Mouse (Mus musculus) lung, adult 2 months (tissue): Measurements from ENCODE around the gene Gm27179. TPM values are rescaled to one million over a fixed set of nuclear protein-coding genes. Genes with fewer than 3 reads are reported as not detected.
"Not testable (repeated sequence)": the region's sequence is repeated elsewhere in the genome, so short reads cannot be mapped to it uniquely, and the experiment has no call there.

Source experiments
- DNase-seq: peaks from one replicate; pipeline ENCODE4 v3.0.0; 2022
- H3K4me1 ChIP-seq: fragments of 200-500 bp; 2 replicates; pipeline ENCODE4 v1.6.1; 2011; ENCODE audit warnings: low read length; ENCODE audit not compliant: control insufficient read depth, insufficient read depth
- H3K4me3 ChIP-seq: fragments of 200-500 bp; replicated peaks from 2 replicates; pipeline ENCODE3; 2011; ENCODE audit warnings: low read depth, mild to moderate bottlenecking, control low read depth, low read length; ENCODE audit errors: extremely low read depth
- WGBS: fragments of 180-500 bp; shearing (Covaris S2); methylation state at CpG from one replicate; pipeline ENCODE4 v1.1.7; 2018; 5-methylcytosine and 5-hydroxymethylcytosine counted together
- polyA plus RNA-seq: library from polyadenylated mRNA; depleted of rRNA; stranded (reverse); fragments of >200 nt; gene quantifications from 2 replicates; pipeline ENCODE4 v1.2.3, GENCODE M21; 2012; rRNA removed

The Gm27179 gene
- 0.12 TPM in 1 of 2 replicates, not detected in the other for polyA plus RNA-seq

DNA sequence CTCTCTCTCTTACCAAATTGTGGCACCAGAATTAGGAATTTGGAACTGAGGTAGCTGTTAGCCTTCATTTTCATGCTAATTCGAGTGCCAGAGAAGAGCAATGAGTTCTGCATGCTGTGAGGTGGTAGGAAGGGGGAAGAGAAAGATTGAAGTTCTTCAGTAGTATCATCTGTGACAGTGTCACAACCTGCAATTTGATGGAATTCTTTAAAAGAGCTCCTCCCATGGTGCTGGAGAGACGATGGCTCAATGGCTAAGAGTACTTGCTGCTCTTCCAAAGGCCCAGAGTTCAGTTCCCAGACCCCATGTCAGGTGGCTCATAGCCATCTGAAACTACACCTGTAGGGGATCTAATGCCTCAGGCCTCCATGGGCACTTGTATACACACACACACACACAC, at the start of gene Gm27179:
Gene Gm27179 (minus strand): TSS at position 101 of the 400 bp plus-strand sequence.
- H3K4me3 ChIP-seq, H3K4me1 ChIP-seq, DNase-seq: not testable (repeated sequence)
- WGBS, result no CpG with 5 or more reads among the region's 2 CpGs

- not testable (repeated sequence) for DNase-seq, H3K4me3 ChIP-seq, H3K4me1 ChIP-seq
- WGBS, result no CpG with 5 or more reads among the region's 14 CpGs
Measured at GRCm38 (mm10) chr14:69557550-69557949, 45.2 kb upstream of the Gm27179 start.

GRCm38 (mm10) chr14:69556820-69557219, 44.5 kb upstream of the Gm27179 start:
- WGBS, result no CpG with 5 or more reads among the region's 8 CpGs
- not testable (repeated sequence) for H3K4me1 ChIP-seq, DNase-seq, H3K4me3 ChIP-seq

- no CpG with 5 or more reads among the region's 68 CpGs for WGBS
- H3K4me3 ChIP-seq, H3K4me1 ChIP-seq, DNase-seq: not testable (repeated sequence)
Measured at GRCm38 (mm10) chr14:69555110-69555831, 42.9 kb upstream of the Gm27179 start, which contains the start of gene Entpd4b. TSS of gene Entpd4b (plus strand) at chr14:69555424.

GRCm38 (mm10) chr14:69547310-69547709, 35.0 kb upstream of the Gm27179 start:
- DNase-seq, H3K4me1 ChIP-seq, H3K4me3 ChIP-seq: not testable (repeated sequence)
- no CpG with 5 or more reads among the region's 4 CpGs for WGBS

- no CpG with 5 or more reads among the region's 2 CpGs for WGBS
- DNase-seq, H3K4me1 ChIP-seq, H3K4me3 ChIP-seq: not testable (repeated sequence)
Measured at GRCm38 (mm10) chr14:69545052-69545451, 32.7 kb upstream of the Gm27179 start.

DNA sequence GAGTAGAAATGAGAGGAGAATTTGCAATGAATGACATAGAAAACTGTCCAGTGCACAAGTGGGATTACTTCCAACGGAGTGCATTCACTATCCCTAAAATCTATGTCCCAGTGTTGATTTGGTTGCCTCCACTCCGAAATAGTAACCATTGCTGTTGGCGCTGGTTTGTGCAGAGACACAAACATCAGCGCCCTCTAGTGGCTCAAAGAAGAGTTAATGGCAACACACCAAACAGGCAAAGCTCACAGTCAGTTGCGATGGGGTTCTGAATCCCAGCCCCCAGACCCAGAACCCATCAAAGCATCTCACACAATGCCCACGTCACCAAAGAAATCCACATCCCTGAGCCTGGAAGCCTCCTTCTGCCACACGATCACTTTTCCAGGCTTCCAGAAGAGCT, 31.7 kb upstream of the Gm27179 start:
- not testable (repeated sequence) for H3K4me3 ChIP-seq, DNase-seq, H3K4me1 ChIP-seq
- no CpG with 5 or more reads among the region's 7 CpGs for WGBS

DNA sequence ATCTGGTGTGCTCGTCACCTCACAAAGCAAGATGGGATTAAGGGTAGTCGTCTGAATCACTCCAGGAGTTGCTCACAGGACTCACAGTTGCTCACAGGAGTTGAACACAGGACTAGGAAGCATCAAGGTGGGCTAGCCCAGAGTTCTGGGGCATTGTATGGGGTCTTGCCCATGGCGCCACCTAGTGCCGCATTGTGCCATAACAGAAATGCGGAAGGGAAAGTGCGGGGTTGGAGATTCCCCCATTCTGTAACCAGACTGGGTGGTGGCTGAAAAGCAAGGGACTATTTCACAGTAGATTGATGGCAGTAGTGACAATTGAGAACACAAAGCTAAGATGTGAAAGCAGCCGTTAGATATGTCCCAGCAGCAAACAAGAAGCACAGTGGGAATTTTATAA, 30.3 kb upstream of the Gm27179 start:
- H3K4me1 ChIP-seq, DNase-seq, H3K4me3 ChIP-seq: not testable (repeated sequence)
- WGBS, result no CpG with 5 or more reads among the region's 7 CpGs

DNA sequence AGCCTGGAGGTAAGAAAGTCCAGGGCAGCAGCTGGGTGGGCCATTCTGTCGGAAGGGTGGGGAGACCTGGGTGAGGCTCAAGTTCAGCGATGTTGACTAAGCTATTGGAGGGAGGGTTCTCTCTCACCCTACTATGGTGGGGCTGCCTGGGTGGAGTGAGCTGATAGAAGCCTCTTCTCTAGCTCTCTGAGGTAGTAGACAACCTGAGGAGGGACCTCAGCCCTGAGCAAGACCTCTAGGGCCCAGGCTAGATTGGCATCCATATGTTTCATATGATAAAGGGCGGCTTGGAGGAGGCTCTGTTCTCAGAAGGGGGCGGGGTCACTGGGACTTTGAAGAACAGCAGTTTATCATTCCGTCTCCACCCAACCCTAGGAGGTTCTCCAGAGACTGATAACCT, 27.8 kb upstream of the Gm27179 start:
- DNase-seq, H3K4me1 ChIP-seq, H3K4me3 ChIP-seq: not testable (repeated sequence)
- no CpG with 5 or more reads among the region's 5 CpGs for WGBS

DNA sequence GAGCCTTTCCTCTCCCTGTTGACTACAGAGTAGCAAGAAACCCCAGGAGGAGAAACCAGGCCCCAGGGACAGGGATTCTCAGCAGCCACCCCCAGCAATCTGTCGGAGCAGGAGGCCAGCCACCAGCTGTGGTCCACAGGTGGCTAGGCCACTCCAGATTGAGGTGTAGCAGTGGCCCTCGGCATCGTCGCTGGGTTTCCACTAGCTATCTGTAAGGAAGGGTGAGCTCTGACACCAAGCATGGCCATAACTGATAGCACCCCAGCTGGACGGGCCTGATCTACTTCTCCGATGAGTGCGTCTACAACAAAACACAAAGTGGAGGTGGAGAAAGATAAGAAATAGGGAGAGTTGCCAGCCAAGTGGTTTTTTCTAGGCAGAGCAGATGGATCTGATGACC, 24.2 kb upstream of the Gm27179 start:
- not testable (repeated sequence) for DNase-seq, H3K4me3 ChIP-seq, H3K4me1 ChIP-seq
- no CpG with 5 or more reads among the region's 7 CpGs for WGBS

GRCm38 (mm10) chr14:69526202-69526601, 13.9 kb upstream of the Gm27179 start:
- WGBS, result no CpG with 5 or more reads among the region's 1 CpGs
- not testable (repeated sequence) for H3K4me3 ChIP-seq, DNase-seq, H3K4me1 ChIP-seq

GRCm38 (mm10) chr14:69523001-69523400, 10.7 kb upstream of the Gm27179 start:
- not testable (repeated sequence) for H3K4me1 ChIP-seq, DNase-seq, H3K4me3 ChIP-seq
- no CpG with 5 or more reads among the region's 1 CpGs for WGBS

- DNase-seq, result not testable (repeated sequence)
- no CpG with 5 or more reads among the region's 2 CpGs for WGBS
Measured at GRCm38 (mm10) chr14:69520810-69521209, 8.5 kb upstream of the Gm27179 start.

GRCm38 (mm10) chr14:69507000-69507399, 5.3 kb downstream of the Gm27179 start:
- H3K4me3 ChIP-seq, DNase-seq, H3K4me1 ChIP-seq: not testable (repeated sequence)
- WGBS, result no CpG with 5 or more reads among the region's 1 CpGs

More at GRCm38 (mm10) chr14:69520810-69521209, 8.5 kb upstream of the Gm27179 start:
- not testable (repeated sequence) for H3K4me3 ChIP-seq, H3K4me1 ChIP-seq

DNA sequence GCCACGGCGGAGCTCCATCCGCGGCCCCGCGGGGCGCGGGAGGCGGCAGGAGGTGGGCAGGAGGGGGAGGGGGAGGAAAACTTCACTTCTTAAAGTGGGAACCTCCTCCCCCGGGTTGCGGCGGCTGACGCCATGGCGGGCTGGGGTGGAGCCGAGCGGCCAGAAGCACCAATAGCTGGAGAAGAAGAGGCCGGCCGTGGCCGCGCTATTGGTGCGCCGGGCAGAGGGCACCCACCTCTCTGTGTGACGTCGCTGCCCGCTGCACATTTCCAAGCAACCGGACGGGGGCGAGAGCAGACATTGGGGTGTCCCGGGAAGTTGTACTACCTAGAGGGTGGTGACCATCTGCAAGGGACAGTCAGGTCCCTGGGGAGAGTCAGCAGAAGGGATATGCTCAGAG, 9.2 kb downstream of the Gm27179 start, which contains the start of gene Gm16867:
Gene Gm16867 (minus strand): TSS at position 189 of the 400 bp plus-strand sequence.
- H3K4me3 ChIP-seq, DNase-seq, H3K4me1 ChIP-seq: not testable (repeated sequence)
- no CpG with 5 or more reads among the region's 29 CpGs for WGBS
